Mouse (Mus musculus) stomach, postnatal 0 days (tissue): ENCODE data around the gene Cd28. TPM values are rescaled to one million over a fixed set of nuclear protein-coding genes. Genes with fewer than 3 reads are reported as not detected.

ENCODE experiments used
- ATAC-seq: fragments of 200-750 bp; cut with Nextera tagmentation; 2 replicates; pipeline ENCODE4 v1.8.0; 2017; ENCODE audit not compliant: low FRiP score, low TSS enrichment
- DNase-seq: peaks from one replicate; pipeline ENCODE4 v3.0.0-alpha.2; 2016; ENCODE audit warnings: low spot score
- H3K27ac ChIP-seq: fragments of 300-500 bp; sonication (generic); replicated peaks from 2 replicates; pipeline ENCODE4 v1.5.1; 2014; ENCODE audit warnings: mild to moderate bottlenecking, control low read depth
- H3K27me3 ChIP-seq: fragments of 300-500 bp; sonication (generic); 2 replicates; pipeline ENCODE4 v1.6.1; 2014; ENCODE audit warnings: low read length; ENCODE audit not compliant: control insufficient read depth, insufficient read depth
- H3K36me3 ChIP-seq: fragments of 300-500 bp; sonication (generic); 2 replicates; pipeline ENCODE4 v1.6.1; 2014; ENCODE audit warnings: low read length, mixed read lengths; ENCODE audit not compliant: control insufficient read depth, insufficient read depth
- H3K4me1 ChIP-seq: fragments of 300-500 bp; sonication (generic); replicated peaks from 2 replicates; pipeline ENCODE4 v1.6.1; 2014; ENCODE audit warnings: antibody characterized with exemption; ENCODE audit not compliant: control insufficient read depth, insufficient read depth
- H3K4me2 ChIP-seq: fragments of 300-500 bp; sonication (generic); replicated peaks from 2 replicates; pipeline ENCODE4 v1.6.1; 2014; ENCODE audit warnings: low read depth, mild to moderate bottlenecking, control low read depth, moderate library complexity
- H3K4me3 ChIP-seq: fragments of 300-500 bp; sonication (generic); 2 replicates; pipeline ENCODE4 v1.5.1; 2014; ENCODE audit warnings: low read depth, low read length, control low read depth
- H3K9ac ChIP-seq: fragments of 300-500 bp; sonication (generic); 2 replicates; pipeline ENCODE4 v1.6.1; 2014; ENCODE audit warnings: mild to moderate bottlenecking, low read length, control low read depth, mixed read lengths
- H3K9me3 ChIP-seq: fragments of 300-500 bp; sonication (generic); 2 replicates; pipeline ENCODE4 v1.6.1; 2016; ENCODE audit warnings: low read length; ENCODE audit not compliant: control insufficient read depth
- CTCF ChIP-seq: IDR thresholded peaks from 2 replicates; pipeline ENCODE4 v1.5.1; 2016; ENCODE audit warnings: antibody characterized with exemption, low read depth, mild to moderate bottlenecking, moderate library complexity
- EP300 ChIP-seq: optimal IDR thresholded peaks from 2 replicates; pipeline ENCODE3; 2016; ENCODE audit warnings: antibody characterized with exemption
- WGBS: fragments of 180-500 bp; shearing (Covaris S2); extraction: QIAGEN DNeasy Blood & Tissue Kit; methylation state at CpG from one replicate; pipeline ENCODE4 v1.1.7; 2014; 5-methylcytosine and 5-hydroxymethylcytosine counted together
- polyA plus RNA-seq: library from polyadenylated mRNA; unstranded; fragments of >200 nt; fragmentation: Nextera tagmentation; extraction: Ambion mirVana; gene quantifications from 2 replicates; pipeline ENCODE4 v1.2.1, GENCODE M21; 2015

Gene Cd28
- polyA plus RNA-seq, 1 experiment from 2014 or later, result 0.06 TPM

- WGBS, result 58% methylated on average over 3 of the region's 3 CpGs
- Histone ChIP-seq H3K9ac (no peak overlapping the region), H3K9me3 (no peaks in the 10 kb centered on the region), H3K27ac (peak overlapping the region; percentile 45), H3K4me3 (no peak overlapping the region), H3K4me1 (no peaks in the 10 kb centered on the region), H3K4me2 (no peak overlapping the region), H3K36me3 (no peaks in the 10 kb centered on the region), H3K27me3 (no peaks in the 10 kb centered on the region)
- TF ChIP-seq CTCF (no peak), EP300 (peak; percentile 67)
- no peak for ATAC-seq
- no peak for DNase-seq
Observed at GRCm38 (mm10) chr1:60696115-60696895, 20.3 kb upstream of the Cd28 start.

GRCm38 (mm10) chr1:60702641-60703040 is 14.0 kb upstream of the Cd28 start:
- Histone ChIP-seq H3K36me3 (no peaks in the 10 kb centered on the region), H3K27ac (no peak overlapping the region), H3K4me3 (no peak overlapping the region), H3K27me3 (no peaks in the 10 kb centered on the region), H3K9me3 (no peaks in the 10 kb centered on the region), H3K4me1 (no peaks in the 10 kb centered on the region), H3K4me2 (no peak overlapping the region), H3K9ac (no peak overlapping the region)
- WGBS, result 37% methylated on average over 2 of the region's 2 CpGs
- DNase-seq (no peak), ATAC-seq (no peak)
- TF ChIP-seq CTCF (no peak), EP300 (no peak)

GRCm38 (mm10) chr1:60713238-60713637 is 3.4 kb upstream of the Cd28 start:
- DNase-seq (no peak), ATAC-seq (no peak)
- no peak overlapping the region for H3K4me3 ChIP-seq
- no peak overlapping the region for H3K27ac ChIP-seq
- WGBS, result 83% methylated on average over 3 of the region's 3 CpGs
- H3K9ac ChIP-seq, result no peak overlapping the region
- H3K4me1 ChIP-seq, result no peaks in the 10 kb centered on the region
- no peaks in the 10 kb centered on the region for H3K9me3 ChIP-seq
- TF ChIP-seq CTCF, result no peak
- TF ChIP-seq EP300, result no peak
- H3K4me2 ChIP-seq, result no peak overlapping the region
- H3K36me3 ChIP-seq, result no peaks in the 10 kb centered on the region
- H3K27me3 ChIP-seq, result no peaks in the 10 kb centered on the region

GRCm38 (mm10) chr1:60715651-60716196 is 876 bp upstream of the Cd28 start:
- no peak for TF ChIP-seq EP300
- TF ChIP-seq CTCF, result no peak
- no peak overlapping the region for H3K9ac ChIP-seq
- DNase-seq (no peak), ATAC-seq (peak; percentile 49; the same call in 1 of the 2 replicates)
- no peaks in the 10 kb centered on the region for H3K27me3 ChIP-seq
- H3K4me1 ChIP-seq, result no peaks in the 10 kb centered on the region
- 24% methylated on average over 8 of the region's 8 CpGs for WGBS
- 0 out of 2 replicates have a peak overlapping the region, but pooled peaks have one; percentile 24 for H3K27ac ChIP-seq
- H3K9me3 ChIP-seq, result no peaks in the 10 kb centered on the region
- no peaks in the 10 kb centered on the region for H3K36me3 ChIP-seq
- no peak overlapping the region for H3K4me3 ChIP-seq
- no peak overlapping the region for H3K4me2 ChIP-seq

- Histone ChIP-seq H3K27ac (no peak overlapping the region), H3K4me3 (no peak overlapping the region), H3K4me2 (no peak overlapping the region), H3K9me3 (no peaks in the 10 kb centered on the region), H3K4me1 (no peaks in the 10 kb centered on the region), H3K36me3 (no peaks in the 10 kb centered on the region), H3K9ac (no peak overlapping the region), H3K27me3 (no peaks in the 10 kb centered on the region)
- DNase-seq (no peak), ATAC-seq (no peak)
- 55% methylated on average over 4 of the region's 4 CpGs for WGBS
- TF ChIP-seq EP300 (no peak), CTCF (no peak)
Observed at GRCm38 (mm10) chr1:60718580-60718979, 2.0 kb downstream of the Cd28 start.

- no peak for DNase-seq
- no peak for ATAC-seq
- no peaks in the 10 kb centered on the region for H3K36me3 ChIP-seq
- no peaks in the 10 kb centered on the region for H3K4me1 ChIP-seq
- H3K4me2 ChIP-seq, result no peak overlapping the region
- H3K27me3 ChIP-seq, result no peaks in the 10 kb centered on the region
- H3K4me3 ChIP-seq, result no peak overlapping the region
- H3K9ac ChIP-seq, result no peak overlapping the region
- no peak overlapping the region for H3K27ac ChIP-seq
- TF ChIP-seq CTCF, result no peak
- no peaks in the 10 kb centered on the region for H3K9me3 ChIP-seq
- 79% methylated on average over 3 of the region's 3 CpGs for WGBS
Observed at GRCm38 (mm10) chr1:60723555-60723954, 7.0 kb downstream of the Cd28 start.
